Mouse (Mus musculus) layer of hippocampus, postnatal 14 days (tissue): ENCODE data around the gene Nmb. TPM values are rescaled to one million over a fixed set of nuclear protein-coding genes. Genes with fewer than 3 reads are reported as not detected.

ENCODE experiments used
- DNase-seq, 2 experiments: peaks; one replicate each; pipeline ENCODE4 v3.0.0; 2021 to 2022; ENCODE audit warnings: low spot score in 2 of 2, mixed read lengths in 1 of 2
- total RNA-seq, 2 experiments: library from RNA; stranded (reverse); gene quantifications; 2 replicates each; pipeline ENCODE4 v1.2.3; 2021

Gene Nmb
- total RNA-seq, 2 experiments from 2014 or later, result 9.6 to 11.8 TPM

- DNase-seq, result peak; percentile 89 to 91
Measured at GRCm38 (mm10) chr7:80900944-80901501, 3.9 kb downstream of the Nmb start, which contains the start of gene Wdr73. TSS of gene Wdr73 (minus strand) at chr7:80901269.

- DNase-seq, result no peak
Measured at GRCm38 (mm10) chr7:80897721-80898120, 7.2 kb downstream of the Nmb start.

DNA sequence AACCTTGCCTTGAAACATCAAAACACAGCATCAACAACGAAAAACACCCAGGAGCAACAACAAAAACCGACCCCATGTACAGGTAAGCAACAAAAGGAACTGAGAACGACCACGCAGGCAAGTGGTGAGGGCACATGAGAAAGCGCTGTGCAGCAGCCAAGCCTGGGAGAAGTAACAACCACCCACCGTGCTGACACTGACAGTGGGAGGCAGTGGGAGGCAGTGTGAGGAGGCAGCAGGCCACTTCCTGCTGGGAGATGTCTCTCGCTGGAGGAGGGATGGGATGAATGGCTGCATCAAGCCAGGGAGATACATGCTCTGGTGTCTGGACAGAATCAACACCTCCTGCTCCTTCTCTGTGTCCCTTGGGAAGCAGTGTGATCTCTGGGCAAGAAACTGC lies 7.7 kb downstream of the Nmb start:
- no peak for DNase-seq

- DNase-seq, result no peak
Measured at GRCm38 (mm10) chr7:80894815-80895519, 9.9 kb downstream of the Nmb start.

GRCm38 (mm10) chr7:80894196-80894595 lies 10.7 kb downstream of the Nmb start:
- DNase-seq, result no peak

DNA sequence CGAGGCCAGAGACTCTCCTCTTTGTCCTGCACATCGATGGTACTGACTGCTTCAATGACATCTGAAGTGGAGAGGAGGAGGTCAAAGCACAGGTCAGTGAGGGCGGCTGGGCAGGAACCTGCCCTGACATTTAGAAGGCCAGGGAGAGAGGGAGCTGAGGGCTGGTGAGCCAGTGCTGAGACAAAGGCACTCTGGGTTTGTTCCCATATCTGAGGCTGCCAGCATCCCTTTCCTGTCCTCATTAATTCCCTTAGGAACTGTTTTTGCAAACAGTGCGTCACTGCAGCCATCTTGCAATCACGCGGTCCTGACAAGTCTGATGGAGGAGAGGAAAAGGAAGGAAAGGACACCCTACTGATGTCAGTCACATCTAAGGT lies 11.1 kb downstream of the Nmb start:
- DNase-seq, result peak in 1 of 2 experiments; percentile 9

- no peak for DNase-seq
Measured at GRCm38 (mm10) chr7:80893086-80893752, 11.7 kb downstream of the Nmb start.

- DNase-seq, result no peak
Measured at GRCm38 (mm10) chr7:80889841-80890241, 15.0 kb downstream of the Nmb start.

DNA sequence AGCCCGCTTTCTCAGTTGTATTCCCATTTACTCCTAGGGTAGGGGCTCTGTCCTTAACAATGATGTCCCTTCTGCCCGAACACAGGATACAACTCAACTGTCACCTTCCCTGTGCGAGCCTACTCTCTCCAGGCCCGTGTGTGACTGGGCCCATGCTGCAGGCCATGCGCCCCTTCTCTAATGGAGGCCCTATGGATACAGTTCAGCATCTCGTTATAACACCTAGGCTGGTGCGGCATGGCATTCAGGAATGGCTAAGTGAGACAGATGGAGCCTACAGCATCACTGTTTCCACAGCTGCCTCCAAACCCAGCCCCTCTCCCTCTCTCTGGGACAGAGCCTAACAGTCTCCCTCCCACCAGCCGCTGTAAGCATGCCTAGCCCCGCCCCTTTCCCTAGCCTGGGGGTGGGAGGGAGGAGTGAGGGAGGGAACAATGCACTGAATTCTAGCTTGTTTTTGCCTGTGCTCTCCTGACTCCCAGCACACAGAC lies 15.8 kb downstream of the Nmb start:
- peak; percentile 46 to 54 for DNase-seq

- peak in 1 of 2 experiments; percentile 34 for DNase-seq
Measured at GRCm38 (mm10) chr7:80888595-80888994, 16.3 kb downstream of the Nmb start.

DNA sequence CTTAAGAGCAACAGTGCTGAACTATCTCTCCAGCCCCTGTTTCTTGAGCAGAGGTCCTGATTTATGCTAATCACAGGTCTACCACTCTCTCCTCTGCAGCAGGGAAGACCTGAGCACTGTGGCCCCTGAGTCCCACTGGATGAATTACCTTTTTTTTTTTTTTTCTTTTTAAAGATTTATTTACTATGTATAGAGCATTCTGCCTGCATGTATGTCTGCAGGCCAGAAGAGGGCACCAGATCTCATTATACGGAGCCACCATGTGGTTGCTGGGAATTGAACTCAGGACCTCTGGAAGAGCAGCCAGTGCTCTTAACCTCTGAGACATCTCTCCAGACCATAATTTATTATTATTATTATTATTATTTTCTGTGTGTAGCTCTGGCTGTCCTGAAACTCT lies 19.2 kb downstream of the Nmb start:
- DNase-seq, result no peak

GRCm38 (mm10) chr7:80882830-80883505 lies 21.9 kb downstream of the Nmb start:
- peak; percentile 48 to 88 for DNase-seq

DNA sequence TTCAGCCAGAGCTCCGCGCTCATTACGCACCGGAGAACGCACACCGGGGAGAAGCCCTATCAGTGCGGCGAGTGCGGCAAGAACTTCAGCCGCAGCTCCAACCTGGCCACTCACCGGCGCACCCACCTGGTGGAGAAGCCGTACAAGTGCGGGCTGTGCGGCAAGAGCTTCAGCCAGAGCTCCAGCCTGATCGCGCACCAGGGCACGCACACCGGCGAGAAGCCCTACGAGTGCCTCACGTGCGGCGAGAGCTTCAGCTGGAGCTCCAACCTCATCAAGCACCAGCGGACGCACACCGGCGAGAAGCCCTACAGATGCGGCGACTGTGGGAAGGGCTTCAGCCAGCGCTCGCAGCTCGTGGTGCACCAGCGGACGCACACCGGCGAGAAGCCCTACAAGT lies 29.1 kb downstream of the Nmb start:
- no peak for DNase-seq

DNA sequence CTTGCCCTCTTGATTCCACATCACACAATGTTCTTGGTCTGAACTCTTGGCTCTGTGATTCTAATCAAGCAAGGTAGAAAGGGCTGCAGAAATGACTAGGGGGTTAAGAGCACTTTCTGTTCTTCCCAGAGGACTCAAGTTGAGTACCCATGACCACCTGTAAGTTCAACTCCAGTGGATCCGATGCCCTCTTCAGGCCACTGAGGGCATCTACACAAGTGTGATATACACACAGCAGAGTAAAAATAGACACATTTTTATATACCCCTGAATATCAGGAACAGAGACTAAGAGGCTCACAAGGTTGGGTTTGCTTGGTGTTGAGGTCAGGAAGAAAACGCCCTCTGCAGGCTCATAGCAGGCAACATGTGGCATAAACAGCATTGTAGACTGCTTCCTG lies 31.2 kb downstream of the Nmb start:
- DNase-seq, result no peak

GRCm38 (mm10) chr7:80873038-80873437 lies 31.8 kb downstream of the Nmb start:
- no peak for DNase-seq

- DNase-seq, result no peak
Measured at GRCm38 (mm10) chr7:80868686-80869085, 36.2 kb downstream of the Nmb start.

DNA sequence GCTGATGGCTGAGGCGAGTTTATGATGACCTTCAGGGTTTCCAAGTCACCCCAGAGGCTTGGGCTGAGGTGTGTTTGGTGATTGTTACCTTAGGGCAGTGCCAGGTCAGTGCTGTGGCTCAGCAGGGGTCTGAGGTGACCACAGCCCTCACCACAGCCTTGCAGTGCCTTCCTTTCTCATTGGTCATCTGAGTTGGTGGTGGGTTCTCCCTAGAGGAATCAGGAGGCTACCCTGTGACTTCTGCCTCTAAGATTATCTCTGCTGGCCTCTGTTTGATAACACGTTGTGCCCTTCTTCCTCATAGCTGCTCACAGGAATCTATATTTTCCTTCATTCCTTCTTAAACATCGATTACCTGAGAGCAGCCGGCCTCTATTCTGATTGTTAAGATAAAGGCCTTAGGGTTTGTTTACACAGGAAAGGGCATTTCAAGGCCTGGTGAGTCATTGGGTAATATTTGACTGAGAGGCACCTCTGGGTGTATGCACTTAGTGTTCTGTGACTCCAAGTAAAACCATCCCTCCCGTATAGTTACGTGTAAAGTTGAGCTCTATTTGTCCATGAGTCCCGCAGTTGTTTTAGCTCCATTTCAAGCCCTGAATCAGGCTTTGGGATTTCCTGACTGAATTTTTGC lies 38.2 kb downstream of the Nmb start:
- DNase-seq, result no peak

- no peak for DNase-seq
Measured at GRCm38 (mm10) chr7:80865521-80865920, 39.4 kb downstream of the Nmb start.

- DNase-seq, result no peak
Measured at GRCm38 (mm10) chr7:80864831-80865230, 40.0 kb downstream of the Nmb start.

DNA sequence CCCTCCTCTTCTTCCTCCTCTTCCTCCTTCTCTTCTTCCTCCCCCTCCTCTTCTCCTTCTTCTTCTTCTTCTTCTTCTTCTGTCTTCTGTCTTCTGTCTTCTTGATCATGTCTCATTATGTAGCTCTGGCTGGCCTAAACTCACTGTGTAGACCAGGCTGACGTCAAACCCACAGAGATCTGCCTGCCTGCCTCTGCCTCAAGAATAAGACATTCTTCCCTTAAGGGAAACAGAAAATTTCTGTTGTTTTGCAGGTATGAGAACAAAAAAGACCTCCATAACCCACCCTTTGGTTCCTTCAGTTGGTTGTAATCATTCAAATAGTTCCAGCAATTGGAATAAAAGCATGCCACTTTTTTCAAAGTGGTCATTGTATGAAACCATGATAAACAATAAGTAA lies 40.7 kb downstream of the Nmb start:
- no peak for DNase-seq

GRCm38 (mm10) chr7:80863520-80863919 lies 41.4 kb downstream of the Nmb start:
- DNase-seq, result no peak
